Mouse (Mus musculus): ENCODE data around the gene Hypk. TPM values are rescaled to one million over a fixed set of nuclear protein-coding genes. Genes with fewer than 3 reads are reported as not detected.
"Not testable (repeated sequence)": the region's sequence is repeated elsewhere in the genome, so short reads cannot be mapped to it uniquely, and the experiment has no call there.

Gene Hypk
- polyA plus RNA-seq, 1 experiment from 2014 or later = 112 TPM

DNA sequence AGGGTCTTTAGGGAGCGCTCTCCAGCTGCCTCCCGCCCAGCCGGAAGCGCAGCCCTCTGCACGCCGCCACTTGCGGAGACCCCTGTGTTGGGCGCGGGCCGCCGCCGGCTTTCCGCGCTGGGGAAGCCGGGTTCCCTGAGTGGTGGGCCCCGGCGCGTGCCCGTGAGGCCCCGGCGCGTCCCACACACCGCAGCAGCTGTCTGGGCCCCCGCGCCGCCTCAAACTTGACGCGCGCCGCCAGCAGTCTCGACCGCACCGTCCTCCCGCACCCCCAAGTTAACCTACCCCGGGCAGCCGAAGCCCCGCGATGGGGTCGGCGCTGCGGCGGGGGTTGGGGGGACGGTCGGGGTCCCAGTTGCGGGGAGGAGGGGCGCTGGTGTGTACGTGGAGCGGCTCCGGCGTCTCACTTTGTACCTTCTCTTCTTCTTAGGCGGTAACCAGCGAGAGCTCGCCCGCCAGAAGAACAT lies 3.5 kb upstream of the Hypk start:
- WGBS = under 1% methylated on average over 54 of the region's 54 CpGs
- Histone ChIP-seq H3K27ac (peak overlapping the region; percentile 98), H3K9me3 (no peaks in the 10 kb centered on the region), H3K4me3 (peak overlapping the region; percentile 99), H3K4me2 (peak overlapping the region; percentile 93), H3K9ac (peak overlapping the region; percentile 97), H3K36me3 (replicated peaks) (peaks cover 13% of the 10 kb centered on the region), H3K27me3 (replicated peaks) (no peaks in the 10 kb centered on the region), H3K4me1 (peaks cover 30% of the 10 kb centered on the region)
- ATAC-seq (replicated peaks) = peak; percentile 80

DNA sequence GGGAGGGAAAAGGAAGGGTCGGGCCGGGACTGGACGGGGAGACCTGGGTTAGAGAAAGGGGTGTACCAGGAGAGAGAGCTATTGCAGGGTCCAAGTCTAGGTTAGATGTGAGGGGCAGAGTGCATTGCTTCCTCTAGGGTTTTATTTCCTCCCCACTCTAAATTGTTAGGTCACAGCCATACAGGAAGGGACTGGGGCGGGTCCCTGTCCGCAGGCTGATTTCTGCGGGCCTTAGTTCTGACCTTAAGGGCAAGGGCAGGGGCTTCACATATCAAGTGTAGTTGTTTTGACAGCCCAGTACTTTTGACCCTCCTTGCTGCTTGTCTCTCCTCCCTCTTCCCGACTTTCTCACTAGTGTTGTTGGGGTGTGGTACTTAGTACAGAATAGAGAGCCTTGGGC lies 3.0 kb upstream of the Hypk start:
- no peaks in the 10 kb centered on the region for H3K27me3 ChIP-seq (replicated peaks)
- H3K9me3 ChIP-seq = no peaks in the 10 kb centered on the region
- peak overlapping the region; percentile 98 for H3K27ac ChIP-seq
- H3K4me2 ChIP-seq = peak overlapping the region; percentile 93
- H3K4me1 ChIP-seq = peaks cover 30% of the 10 kb centered on the region
- H3K9ac ChIP-seq = peak overlapping the region; percentile 97
- peak overlapping the region; percentile 99 for H3K4me3 ChIP-seq
- ATAC-seq (replicated peaks) = peak; percentile 4
- 5% methylated on average over 7 of the region's 7 CpGs for WGBS
- peaks cover 13% of the 10 kb centered on the region for H3K36me3 ChIP-seq (replicated peaks)

DNA sequence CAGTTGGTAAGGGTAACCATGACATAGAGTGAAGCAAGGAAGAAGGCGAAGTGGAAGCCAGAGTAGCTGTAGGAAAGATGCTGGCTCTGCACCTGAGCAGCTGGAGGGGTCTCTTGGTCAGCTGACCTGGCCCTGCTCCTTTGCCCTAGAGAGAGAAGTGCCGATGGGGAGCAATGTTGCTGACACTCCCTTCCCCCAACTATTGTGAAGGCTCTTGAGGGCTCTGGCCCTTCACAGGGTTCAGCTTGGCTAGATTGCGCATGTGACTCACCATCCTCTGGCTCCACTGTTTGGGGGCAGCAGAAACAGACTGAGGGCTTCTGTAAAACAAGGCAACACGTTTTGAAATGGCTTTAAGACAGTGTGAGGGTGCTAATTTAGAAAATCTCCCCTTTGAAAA lies 729 bp upstream of the Hypk start:
- H3K36me3 ChIP-seq (replicated peaks) = peaks cover 13% of the 10 kb centered on the region
- H3K4me3 ChIP-seq = no peak overlapping the region
- no peak overlapping the region for H3K27ac ChIP-seq
- 88% methylated on average over 4 of the region's 4 CpGs for WGBS
- no peak for ATAC-seq (replicated peaks)
- H3K4me2 ChIP-seq = no peak overlapping the region
- no peak overlapping the region; the same call in 1 of the 2 replicates for H3K9ac ChIP-seq
- H3K27me3 ChIP-seq (replicated peaks) = no peaks in the 10 kb centered on the region
- H3K4me1 ChIP-seq = peaks cover 36% of the 10 kb centered on the region
- no peaks in the 10 kb centered on the region for H3K9me3 ChIP-seq

DNA sequence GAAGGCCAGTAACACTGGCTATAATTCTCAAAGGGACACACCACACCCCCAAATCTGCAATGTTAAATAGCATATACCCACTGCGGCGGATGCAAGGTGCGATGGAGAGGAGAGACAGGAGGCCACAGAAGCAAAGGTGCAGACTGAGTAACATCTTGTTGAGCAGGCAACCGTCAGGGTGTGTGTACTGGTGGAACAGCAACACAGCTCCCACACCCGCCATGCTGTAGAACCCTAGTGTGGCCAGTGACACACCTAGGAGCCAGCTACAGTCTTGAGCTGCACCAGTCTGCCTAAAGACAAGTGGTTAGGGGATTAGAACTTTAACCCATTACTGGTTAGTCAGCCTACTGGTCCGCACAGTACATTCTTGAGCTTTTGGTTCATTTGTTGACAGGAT lies 827 bp downstream of the Hypk start:
- no peak overlapping the region for H3K27ac ChIP-seq
- H3K27me3 ChIP-seq (replicated peaks) = no peaks in the 10 kb centered on the region
- no peak overlapping the region for H3K4me3 ChIP-seq
- 86% methylated on average over 6 of the region's 6 CpGs for WGBS
- no peak overlapping the region for H3K4me2 ChIP-seq
- no peaks in the 10 kb centered on the region for H3K9me3 ChIP-seq
- ATAC-seq (replicated peaks) = no peak
- H3K36me3 ChIP-seq (replicated peaks) = peaks cover 19% of the 10 kb centered on the region
- no peak overlapping the region for H3K9ac ChIP-seq
- peaks cover 42% of the 10 kb centered on the region for H3K4me1 ChIP-seq

DNA sequence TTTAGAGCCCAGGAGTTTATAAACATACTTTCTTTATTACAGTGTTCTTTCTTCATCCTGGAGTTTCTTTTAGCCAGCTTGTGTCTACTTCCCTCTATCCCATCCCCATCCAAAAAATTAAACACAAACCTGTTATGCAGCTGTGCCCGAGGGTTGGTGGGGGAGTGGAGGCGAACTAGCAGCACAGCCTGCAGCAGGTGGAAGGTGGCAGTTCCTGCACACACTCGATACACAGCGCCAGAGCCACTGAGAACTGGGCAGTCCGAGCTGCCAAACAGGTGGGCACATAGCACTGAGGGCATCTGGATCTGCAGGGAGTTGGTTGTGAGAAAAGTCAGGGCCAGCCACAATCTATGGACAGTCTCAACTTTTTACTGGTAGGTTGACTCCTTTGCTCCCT lies 2.4 kb downstream of the Hypk start:
- Histone ChIP-seq H3K4me3 (no peak overlapping the region), H3K4me2 (no peak overlapping the region), H3K9ac (no peak overlapping the region), H3K4me1 (peaks cover 36% of the 10 kb centered on the region), H3K27ac (no peak overlapping the region), H3K36me3 (replicated peaks) (peaks cover 25% of the 10 kb centered on the region), H3K27me3 (replicated peaks) (no peaks in the 10 kb centered on the region), H3K9me3 (no peaks in the 10 kb centered on the region)
- no peak for ATAC-seq (replicated peaks)
- 84% methylated on average over 5 of the region's 5 CpGs for WGBS

DNA sequence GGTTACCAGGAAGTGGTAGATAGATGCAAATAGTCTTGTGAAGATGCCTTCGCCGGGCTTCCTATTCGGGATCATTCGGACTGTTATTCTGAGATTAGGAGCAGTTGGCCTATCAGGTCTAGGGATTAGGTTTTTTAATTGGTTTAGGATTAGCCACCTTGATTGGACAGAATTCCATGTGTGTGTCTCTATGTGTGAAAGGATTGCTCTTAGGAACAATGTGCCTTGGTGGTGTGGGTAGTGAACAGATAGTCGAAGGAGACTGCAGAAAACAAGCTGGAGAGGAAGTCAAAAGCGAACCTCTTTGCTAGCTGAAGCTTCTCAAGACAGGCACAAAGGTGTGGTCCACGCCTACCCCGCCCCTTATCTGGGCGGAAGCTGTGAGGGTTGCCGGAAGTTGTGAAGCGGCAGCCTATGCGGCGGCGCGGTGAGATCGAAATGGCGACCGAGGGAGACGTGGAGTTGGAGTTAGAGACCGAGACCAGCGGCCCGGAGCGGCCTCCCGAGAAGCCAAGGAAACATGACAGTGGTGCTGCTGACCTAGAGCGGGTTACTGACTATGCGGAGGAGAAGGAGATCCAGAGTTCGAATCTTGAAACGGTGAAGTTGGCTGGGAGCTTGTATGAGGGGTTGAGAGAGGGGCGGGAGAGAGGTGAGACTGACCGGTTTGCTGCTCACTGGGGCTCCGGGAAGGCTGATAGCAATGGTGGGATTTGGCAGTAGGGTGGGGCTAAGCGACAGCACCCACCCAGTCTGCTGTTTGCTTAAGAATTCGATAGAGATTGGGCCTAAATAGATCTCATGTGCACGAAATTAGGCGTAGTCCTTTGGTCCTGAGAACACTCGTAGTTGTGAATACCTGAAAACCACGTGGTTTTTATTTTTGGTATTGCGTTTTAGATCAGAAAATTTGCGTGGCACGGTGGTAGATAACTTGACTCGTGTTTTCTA lies 3.9 kb downstream of the Hypk start, which contains the start of gene Serinc4:
Gene Serinc4, minus strand, starts transcription at position 90 of the 951 bp plus-strand sequence.
- H3K9me3 ChIP-seq = no peaks in the 10 kb centered on the region
- H3K4me3 ChIP-seq = peak within 1 kb of the TSS; percentile 68
- peaks cover 31% of the 10 kb centered on the region for H3K36me3 ChIP-seq (replicated peaks)
- H3K27me3 ChIP-seq (replicated peaks) = no peaks in the 10 kb centered on the region
- WGBS = 2% methylated on average over 41 of the region's 41 CpGs
- H3K27ac ChIP-seq = peak within 1 kb of the TSS; percentile 80
- ATAC-seq (replicated peaks) = peak; percentile 94
- peaks cover 26% of the 10 kb centered on the region for H3K4me1 ChIP-seq
- H3K9ac ChIP-seq = peak within 1 kb of the TSS; percentile 63
- H3K4me2 ChIP-seq = peak within 1 kb of the TSS; percentile 66

DNA sequence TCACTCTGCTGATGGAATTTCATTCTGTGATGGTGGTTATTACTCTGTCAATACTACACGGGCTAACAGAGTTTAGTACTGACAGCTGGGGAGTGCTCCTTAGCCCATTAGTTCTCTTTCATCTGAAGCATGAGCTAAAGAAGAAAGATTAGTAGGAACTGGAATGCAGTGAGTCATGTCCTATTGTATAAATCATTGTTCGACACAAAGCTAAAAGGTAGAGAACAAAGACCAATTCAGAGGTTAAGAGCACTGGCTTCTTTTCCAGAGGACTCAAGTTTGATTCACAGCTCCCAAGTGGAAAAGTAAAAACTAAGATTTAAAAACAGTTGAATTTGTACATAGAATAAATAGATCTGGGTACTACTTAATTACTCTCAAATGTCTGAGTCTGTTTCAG lies 7.0 kb downstream of the Hypk start:
- ATAC-seq (replicated peaks) = no peak
- 68% methylated on average over 2 of the region's 2 CpGs for WGBS
- no peaks in the 10 kb centered on the region for H3K9me3 ChIP-seq

DNA sequence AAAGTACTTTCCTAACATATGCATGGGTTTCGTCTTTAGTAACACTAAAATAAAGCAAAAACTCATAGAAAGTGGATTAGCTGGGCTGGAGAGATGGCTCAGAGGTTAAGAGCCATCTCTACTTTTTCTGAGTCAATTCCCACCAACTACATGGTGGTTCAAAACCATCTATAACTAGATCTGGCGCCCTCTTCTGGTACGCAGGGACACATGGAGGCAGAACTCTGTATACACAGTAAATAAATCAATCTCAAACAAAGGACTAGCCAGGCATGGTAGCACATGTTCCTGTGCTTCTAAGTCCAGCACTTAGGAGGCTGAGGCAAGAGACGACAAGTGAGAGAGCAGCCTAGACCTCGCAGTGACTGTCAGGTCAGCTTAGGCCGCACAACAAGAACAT lies 15.9 kb downstream of the Hypk start:
- H3K27me3 ChIP-seq (replicated peaks); H3K9me3 ChIP-seq; H3K4me1 ChIP-seq; H3K9ac ChIP-seq; H3K36me3 ChIP-seq (replicated peaks); H3K4me3 ChIP-seq; H3K27ac ChIP-seq; H3K4me2 ChIP-seq; ATAC-seq (replicated peaks): not testable (repeated sequence)
- WGBS = 70% methylated on average over 3 of the region's 6 CpGs

More for the DNA sequence above, 7.0 kb downstream of the Hypk start:
- Histone ChIP-seq H3K27me3 (replicated peaks) (no peaks in the 10 kb centered on the region), H3K9ac (no peak overlapping the region), H3K4me2 (no peak overlapping the region), H3K27ac (no peak overlapping the region), H3K36me3 (replicated peaks) (peaks cover 17% of the 10 kb centered on the region; the same call in 1 of the 2 replicates), H3K4me3 (no peak overlapping the region), H3K4me1 (peaks cover 17% of the 10 kb centered on the region)

DNA sequence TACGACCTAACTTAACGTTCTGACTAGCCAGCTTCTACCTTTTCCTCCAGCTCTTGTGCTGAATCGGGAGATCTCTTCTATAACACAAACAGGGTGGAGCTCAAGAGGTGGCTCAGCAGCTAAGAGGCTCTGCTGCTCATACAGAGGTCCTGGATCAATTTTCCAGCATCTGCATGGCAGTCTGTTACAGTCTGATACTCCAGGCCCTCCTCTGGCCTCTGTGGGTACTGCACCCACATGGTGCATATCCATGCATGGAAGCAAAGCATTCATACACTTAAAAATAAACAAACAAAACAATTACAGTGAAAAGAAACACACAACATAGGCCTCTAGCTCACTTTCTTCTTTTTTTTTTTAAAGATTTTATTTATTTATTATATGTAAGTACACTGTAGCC lies 19.7 kb downstream of the Hypk start:
- H3K36me3 ChIP-seq (replicated peaks); H3K9ac ChIP-seq; H3K4me1 ChIP-seq; ATAC-seq (replicated peaks); H3K9me3 ChIP-seq; H3K27ac ChIP-seq; H3K4me3 ChIP-seq; H3K27me3 ChIP-seq (replicated peaks): not testable (repeated sequence)
- peak overlapping the region; percentile 73; the same call in 1 of the 2 replicates for H3K4me2 ChIP-seq
- 99% methylated on average over 3 of the region's 3 CpGs for WGBS

DNA sequence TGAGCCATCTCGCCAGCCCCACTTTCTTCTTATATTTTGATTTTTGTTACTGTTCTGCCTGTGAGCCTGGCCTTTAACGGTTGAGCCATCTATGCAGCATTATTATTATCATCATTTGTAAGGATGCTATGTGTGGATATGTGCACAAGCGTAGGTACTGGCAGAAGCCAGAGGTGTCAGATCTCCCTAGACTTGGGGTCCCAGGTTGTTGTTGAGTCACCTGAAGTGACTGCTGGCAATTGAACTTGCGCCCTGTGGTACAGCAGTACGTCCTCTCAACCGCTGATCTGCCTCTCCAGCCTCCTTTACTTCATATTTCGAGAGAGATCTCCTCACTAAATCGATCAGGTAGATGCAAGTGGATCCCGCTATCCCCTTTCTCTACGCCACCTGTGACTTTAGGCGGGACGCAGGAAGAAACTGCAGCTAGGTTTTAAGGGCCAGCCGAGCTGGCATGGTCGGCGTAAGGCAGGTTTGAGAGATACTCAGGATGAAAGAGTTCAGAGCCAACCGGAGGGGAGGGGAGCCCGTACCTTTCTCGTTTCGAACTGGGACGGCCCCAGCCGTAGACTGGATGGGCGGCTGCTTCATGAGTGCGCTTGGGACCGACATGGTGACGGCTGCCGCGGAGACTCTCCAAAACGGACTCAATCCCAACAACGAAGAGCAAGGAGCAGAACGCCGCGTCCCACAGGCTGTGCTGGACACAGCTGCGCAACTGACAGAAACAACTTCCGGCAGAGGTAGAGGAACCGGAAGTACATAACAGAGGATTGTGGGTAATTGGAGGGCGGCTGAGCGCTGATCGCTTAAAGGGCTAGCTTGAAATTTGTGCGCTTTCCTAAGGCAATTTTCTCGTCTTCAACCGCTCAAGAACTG lies 20.4 kb downstream of the Hypk start, which contains the start of gene Mfap1b:
Gene Mfap1b, minus strand, starts transcription at position 767 of the 879 bp plus-strand sequence.
- not testable (repeated sequence) for H3K4me1 ChIP-seq; H3K36me3 ChIP-seq (replicated peaks); H3K9me3 ChIP-seq; H3K27me3 ChIP-seq (replicated peaks)
- H3K4me2 ChIP-seq = peak within 1 kb of the TSS; percentile 73
- peak within 1 kb of the TSS; percentile 69 for H3K4me3 ChIP-seq
- peak within 1 kb of the TSS; percentile 81 for H3K9ac ChIP-seq
- ATAC-seq (replicated peaks) = peak; percentile 98
- H3K27ac ChIP-seq = peak within 1 kb of the TSS; percentile 75
- WGBS = 8% methylated on average over 41 of the region's 41 CpGs

DNA sequence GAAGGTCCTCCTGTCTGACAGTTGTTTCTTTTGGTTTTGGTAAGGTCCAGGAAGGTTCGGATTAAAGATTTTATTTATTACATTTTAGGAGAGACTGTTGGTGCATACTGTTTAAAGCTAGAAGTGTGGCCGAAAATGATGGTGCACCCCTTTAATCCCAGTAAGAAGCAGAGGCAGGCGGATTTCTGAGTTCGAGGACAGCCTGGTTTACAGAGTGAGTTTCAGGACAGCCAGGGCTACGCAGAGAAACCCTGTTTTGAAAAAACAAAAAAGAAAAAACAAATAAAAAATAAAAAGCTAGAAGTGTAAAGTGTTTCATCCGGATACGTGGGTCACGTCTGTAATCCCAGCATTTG lies 21.1 kb downstream of the Hypk start:
- Histone ChIP-seq H3K4me3 (peak overlapping the region; percentile 69), H3K9me3 (no peaks in the 10 kb centered on the region), H3K4me2 (peak overlapping the region; percentile 73), H3K27me3 (replicated peaks) (no peaks in the 10 kb centered on the region), H3K4me1 (peaks cover 8% of the 10 kb centered on the region; the same call in 1 of the 2 replicates), H3K27ac (peak overlapping the region; percentile 75), H3K9ac (peak overlapping the region; percentile 81; the same call in 1 of the 2 replicates), H3K36me3 (replicated peaks) (no peaks in the 10 kb centered on the region)
- no peak; the same call in 1 of the 2 replicates for ATAC-seq (replicated peaks)
- WGBS = 38% methylated on average over 8 of the region's 8 CpGs

DNA sequence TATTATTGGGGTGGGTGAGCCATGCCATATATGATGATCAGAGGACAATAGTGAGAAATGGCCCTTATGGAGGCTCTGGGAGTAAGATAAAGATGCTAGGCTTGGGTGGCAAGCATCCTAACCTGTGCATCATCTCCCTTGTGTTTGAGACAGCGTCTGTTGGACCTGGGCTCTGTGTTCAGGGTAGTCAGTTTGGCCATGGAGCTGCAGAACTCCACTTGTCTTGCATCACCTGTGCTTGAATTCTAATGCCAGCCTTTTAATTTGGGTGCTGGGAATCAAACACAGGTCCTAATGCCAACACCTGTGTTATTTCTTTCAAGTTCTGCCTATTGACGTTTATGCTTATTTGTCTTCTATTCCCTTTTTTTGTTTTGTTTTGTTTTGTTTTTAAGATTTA lies 22.2 kb downstream of the Hypk start:
- ATAC-seq (replicated peaks); H3K4me2 ChIP-seq; H3K4me3 ChIP-seq: not testable (repeated sequence)

More for the DNA sequence above, 22.2 kb downstream of the Hypk start:
- not testable (repeated sequence) for H3K27ac ChIP-seq; H3K9me3 ChIP-seq; H3K4me1 ChIP-seq; H3K27me3 ChIP-seq (replicated peaks); H3K36me3 ChIP-seq (replicated peaks); H3K9ac ChIP-seq
- WGBS = 96% methylated on average over 2 of the region's 2 CpGs
